Mouse (Mus musculus): Measurements from ENCODE around the gene Tyrobp.

- TF ChIP-seq CTCF (conservative IDR thresholded peaks at IDR 0.05; ENCODE audit: insufficient read depth, insufficient read length, low read depth, low read length) = no peak
- TF ChIP-seq POLR2A (IDR thresholded peaks at IDR 0.05; ENCODE audit: low read depth, low read length) = no peak
These were observed at the start of gene Tyrobp for GRCm38 (mm10) chr7:30413596-30413995.
